Mouse (Mus musculus): Measurements from ENCODE around the gene Hoxd11. TPM values are rescaled to one million over a fixed set of nuclear protein-coding genes. Genes with fewer than 3 reads are reported as not detected.
A peak's percentile ranks its signal among the peaks of the same experiment; 100 is the strongest.

Hoxd11 gene
- total RNA-seq, 2 experiments from 2014 or later = not detected

- Histone ChIP-seq H3K27ac (peak overlapping the region; percentile 95), H3K4me3 (peak overlapping the region; percentile 93)
- intact Hi-C loops (cut with DNase I) = loop anchor here (5.0 kb wide), 1 partner anchor 114 kb away; the partner anchor contains the start of gene Mtx2
- no peak for TF ChIP-seq CTCF (IDR thresholded peaks at IDR 0.05)
- DNase-seq = peak; percentile 17
These were observed 34.1 kb downstream of the Hoxd11 start for GRCm38 (mm10) chr2:74713239-74714150.

- H3K27ac ChIP-seq = peak overlapping the region; percentile 95
- DNase-seq = peak; percentile 47
- TF ChIP-seq CTCF (IDR thresholded peaks at IDR 0.05) = no peak
- H3K4me3 ChIP-seq = peak overlapping the region; percentile 93
- intact Hi-C loops (cut with DNase I) = loop anchor here (5.0 kb wide), 1 partner anchor 113 kb away; the partner anchor contains the start of gene Mtx2
These were observed 34.9 kb downstream of the Hoxd11 start for GRCm38 (mm10) chr2:74714156-74714789.

GRCm38 (mm10) chr2:74714881-74715280 lies 35.5 kb downstream of the Hoxd11 start:
- TF ChIP-seq CTCF (IDR thresholded peaks at IDR 0.05) = no peak
- Histone ChIP-seq H3K4me3 (peak overlapping the region; percentile 93), H3K27ac (peak overlapping the region; percentile 95)
- intact Hi-C loops (cut with DNase I) = loop anchor here (1.0 to 5.0 kb wide), 3 partner anchors 112 to 422 kb away; partner anchors contain the start of gene Mtx2
- DNase-seq = peak; percentile 58

- Histone ChIP-seq H3K4me3 (peak overlapping the region; percentile 93), H3K27ac (peak overlapping the region; percentile 95)
- intact Hi-C loops (cut with DNase I) = loop anchor here (1.0 to 5.0 kb wide), 3 partner anchors 249 to 422 kb away; no protein-coding TSS in a partner anchor
- peak; percentile 93 for DNase-seq
- peak; percentile 94 for TF ChIP-seq CTCF (IDR thresholded peaks at IDR 0.05)
These were observed 36.3 kb downstream of the Hoxd11 start for GRCm38 (mm10) chr2:74715504-74716241.

- TF ChIP-seq CTCF (IDR thresholded peaks at IDR 0.05) = no peak
- intact Hi-C loops (cut with DNase I) = no loop called here
- no peak for DNase-seq
- H3K4me3 ChIP-seq = no peak overlapping the region
- H3K27ac ChIP-seq = no peak overlapping the region
These were observed 41.0 kb downstream of the Hoxd11 start for GRCm38 (mm10) chr2:74720384-74720783.

- no peak overlapping the region for H3K27ac ChIP-seq
- TF ChIP-seq CTCF (IDR thresholded peaks at IDR 0.05) = no peak
- no peak for DNase-seq
- intact Hi-C loops (cut with DNase I) = no loop called here
- no peak overlapping the region for H3K4me3 ChIP-seq
These were observed 41.7 kb downstream of the Hoxd11 start for GRCm38 (mm10) chr2:74720955-74721491.

- H3K4me3 ChIP-seq = peak overlapping the region; percentile 33
- intact Hi-C loops (cut with DNase I) = no loop called here
- TF ChIP-seq CTCF (IDR thresholded peaks at IDR 0.05) = no peak
- H3K27ac ChIP-seq = 0 out of 2 replicates have a peak overlapping the region, but pooled peaks have one; percentile 9
- DNase-seq = no peak
These were observed 42.5 kb downstream of the Hoxd11 start for GRCm38 (mm10) chr2:74721882-74722281.

GRCm38 (mm10) chr2:74722949-74723348 lies 43.6 kb downstream of the Hoxd11 start:
- intact Hi-C loops (cut with DNase I) = no loop called here
- no peak for TF ChIP-seq CTCF (IDR thresholded peaks at IDR 0.05)
- Histone ChIP-seq H3K27ac (no peak overlapping the region), H3K4me3 (no peak overlapping the region)
- DNase-seq = no peak

GRCm38 (mm10) chr2:74724244-74725015 lies 45.1 kb downstream of the Hoxd11 start:
- no peak for DNase-seq
- Histone ChIP-seq H3K27ac (no peak overlapping the region), H3K4me3 (no peak overlapping the region)
- no peak for TF ChIP-seq CTCF (IDR thresholded peaks at IDR 0.05)
- intact Hi-C loops (cut with DNase I) = no loop called here

- H3K4me3 ChIP-seq = no peak overlapping the region
- no peak for DNase-seq
- no peak for TF ChIP-seq CTCF (IDR thresholded peaks at IDR 0.05)
- intact Hi-C loops (cut with DNase I) = no loop called here
- no peak overlapping the region for H3K27ac ChIP-seq
These were observed 45.8 kb downstream of the Hoxd11 start for GRCm38 (mm10) chr2:74725171-74725570.

- DNase-seq = no peak
- H3K27ac ChIP-seq = no peak within 1 kb of the TSS
- intact Hi-C loops (cut with DNase I) = no loop called here
- peak within 1 kb of the TSS; percentile 65 for H3K4me3 ChIP-seq
- TF ChIP-seq CTCF (IDR thresholded peaks at IDR 0.05) = no peak
These were observed 47.2 kb downstream of the Hoxd11 start, which contains the start of gene Gm28230 for GRCm38 (mm10) chr2:74726551-74726950. Gene Gm28230 (plus strand): TSS chr2:74726728.
